Mouse (Mus musculus) midbrain, embryonic 16.5 days (tissue): ENCODE data around the gene Fignl1. TPM values are rescaled to one million over a fixed set of nuclear protein-coding genes. Genes with fewer than 3 reads are reported as not detected.

Source experiments
- ATAC-seq: fragments of 200-750 bp; cut with Nextera tagmentation; 2 replicates; pipeline ENCODE4 v1.8.0; 2017; ENCODE audit warnings: moderate TSS enrichment
- H3K27ac ChIP-seq: fragments of 300-500 bp; sonication (generic); 2 replicates; pipeline ENCODE4 v1.5.1; 2014; ENCODE audit warnings: mild to moderate bottlenecking, low read length, mixed read lengths
- H3K27me3 ChIP-seq: fragments of 300-500 bp; sonication (generic); 2 replicates; pipeline ENCODE4 v1.6.1; 2014; ENCODE audit warnings: low read depth, low read length, mixed read lengths; ENCODE audit not compliant: control insufficient read depth, insufficient read depth
- H3K36me3 ChIP-seq: fragments of 300-500 bp; sonication (generic); 2 replicates; pipeline ENCODE4 v1.6.1; 2014; ENCODE audit warnings: mild to moderate bottlenecking, low read length, moderate library complexity, mixed read lengths; ENCODE audit not compliant: control insufficient read depth, insufficient read depth
- H3K4me1 ChIP-seq: fragments of 300-500 bp; sonication (generic); 2 replicates; pipeline ENCODE4 v1.6.1; 2014; ENCODE audit warnings: mild to moderate bottlenecking, low read length, mixed read lengths; ENCODE audit not compliant: control insufficient read depth, insufficient read depth
- H3K4me2 ChIP-seq: fragments of 300-500 bp; sonication (generic); 2 replicates; pipeline ENCODE4 v1.6.1; 2014; ENCODE audit warnings: mild to moderate bottlenecking, low read length, mixed read lengths
- H3K4me3 ChIP-seq: fragments of 300-500 bp; sonication (generic); 2 replicates; pipeline ENCODE4 v1.5.1; 2014; ENCODE audit warnings: low read depth, mild to moderate bottlenecking, low read length, moderate library complexity, mixed read lengths
- H3K9ac ChIP-seq: fragments of 300-500 bp; sonication (generic); 2 replicates; pipeline ENCODE4 v1.6.1; 2014; ENCODE audit warnings: low read depth, low read length, mixed read lengths
- H3K9me3 ChIP-seq: fragments of 300-500 bp; sonication (generic); replicated peaks from 2 replicates; pipeline ENCODE4 v1.6.1; 2014; ENCODE audit warnings: mild to moderate bottlenecking, low read length, mixed read lengths; ENCODE audit not compliant: control insufficient read depth, poor library complexity, severe bottlenecking
- WGBS: fragments of 180-500 bp; shearing (Covaris S2); extraction: QIAGEN DNeasy Blood & Tissue Kit; methylation state at CpG from one replicate; pipeline ENCODE4 v1.1.7; 2014; 5-methylcytosine and 5-hydroxymethylcytosine counted together
- polyA plus RNA-seq: library from polyadenylated mRNA; unstranded; fragments of >200 nt; fragmentation: Nextera tagmentation; extraction: Ambion mirVana; gene quantifications from 2 replicates; pipeline ENCODE4 v1.2.1, GENCODE M21; 2015

Fignl1 gene
- polyA plus RNA-seq, 1 experiment from 2014 or later, result 7.1 TPM

DNA sequence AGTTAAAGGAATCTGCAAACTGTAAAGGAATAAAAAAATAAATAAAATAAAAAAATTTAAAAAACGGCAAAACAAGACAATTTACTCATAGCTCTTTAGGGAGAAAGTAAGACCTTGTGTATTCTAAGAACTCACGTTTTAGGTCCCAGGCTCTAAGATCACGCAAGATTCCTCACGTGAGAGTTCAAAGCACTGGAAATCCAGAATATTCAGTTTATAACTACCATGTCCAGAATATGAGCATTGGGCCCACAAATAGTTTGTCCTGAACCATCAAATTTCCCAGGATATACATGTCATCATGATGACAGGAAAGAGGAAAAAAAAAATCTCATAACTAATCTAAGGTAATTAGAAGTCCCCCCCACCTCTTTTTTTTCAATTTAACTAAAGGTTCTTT is 27.0 kb upstream of the Fignl1 start:
- Histone ChIP-seq H3K9me3 (no peaks in the 10 kb centered on the region), H3K4me2 (no peak overlapping the region), H3K27me3 (no peaks in the 10 kb centered on the region; the same call in 1 of the 2 replicates), H3K27ac (no peak overlapping the region), H3K4me1 (peaks cover 5% of the 10 kb centered on the region; the same call in 1 of the 2 replicates), H3K4me3 (no peak overlapping the region), H3K9ac (no peak overlapping the region), H3K36me3 (no peaks in the 10 kb centered on the region)
- WGBS, result 78% methylated on average over 4 of the region's 4 CpGs
- no peak for ATAC-seq

DNA sequence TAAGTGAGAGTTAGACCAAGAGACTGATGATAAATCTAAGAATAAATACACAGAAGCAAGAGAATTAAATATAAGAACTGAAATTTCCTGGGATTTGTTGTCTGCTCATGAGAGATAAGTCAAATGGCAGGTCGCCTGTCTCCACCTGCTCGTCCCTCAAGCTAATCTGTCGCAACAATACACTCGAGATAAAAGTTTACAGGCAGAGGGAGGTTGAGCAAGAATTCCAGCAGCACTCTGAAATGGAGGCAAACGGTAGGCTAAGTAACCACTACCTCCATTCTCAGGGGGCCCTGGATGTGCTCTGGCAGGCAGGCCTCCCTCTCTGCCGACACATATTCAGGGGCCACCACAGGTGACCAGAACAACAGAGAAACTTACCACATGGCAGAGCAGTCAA is 26.6 kb upstream of the Fignl1 start:
- Histone ChIP-seq H3K4me1 (peaks cover 5% of the 10 kb centered on the region; the same call in 1 of the 2 replicates), H3K9ac (no peak overlapping the region), H3K27me3 (no peaks in the 10 kb centered on the region; the same call in 1 of the 2 replicates), H3K4me3 (no peak overlapping the region), H3K9me3 (no peaks in the 10 kb centered on the region), H3K36me3 (no peaks in the 10 kb centered on the region), H3K27ac (no peak overlapping the region), H3K4me2 (no peak overlapping the region)
- no peak for ATAC-seq
- 41% methylated on average over 6 of the region's 6 CpGs for WGBS

DNA sequence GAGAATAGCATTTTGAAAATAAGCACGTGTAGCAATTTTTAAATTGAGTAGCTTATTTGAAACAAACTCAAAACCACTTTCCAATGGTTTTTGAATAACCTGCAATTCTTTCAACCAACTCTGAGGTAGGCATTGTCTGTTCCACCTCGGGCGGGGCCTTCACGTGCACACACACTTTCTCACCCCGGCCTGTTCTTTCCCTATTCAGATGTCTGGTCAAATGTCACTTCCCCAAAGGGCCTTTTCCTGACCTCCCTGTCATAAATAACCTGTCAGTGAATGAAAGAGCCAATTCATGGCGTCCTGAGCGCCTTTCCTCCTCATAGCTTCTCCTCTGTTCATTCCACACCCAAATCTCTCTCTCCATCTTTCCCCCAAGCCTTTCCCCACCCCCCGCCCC is 24.3 kb upstream of the Fignl1 start:
- WGBS, result 58% methylated on average over 8 of the region's 8 CpGs
- no peak overlapping the region for H3K9ac ChIP-seq
- H3K27ac ChIP-seq, result no peak overlapping the region
- no peaks in the 10 kb centered on the region; the same call in 1 of the 2 replicates for H3K27me3 ChIP-seq
- H3K4me2 ChIP-seq, result no peak overlapping the region
- H3K4me3 ChIP-seq, result no peak overlapping the region
- no peaks in the 10 kb centered on the region for H3K36me3 ChIP-seq
- no peak for ATAC-seq
- no peaks in the 10 kb centered on the region for H3K9me3 ChIP-seq
- peaks cover 5% of the 10 kb centered on the region; the same call in 1 of the 2 replicates for H3K4me1 ChIP-seq

DNA sequence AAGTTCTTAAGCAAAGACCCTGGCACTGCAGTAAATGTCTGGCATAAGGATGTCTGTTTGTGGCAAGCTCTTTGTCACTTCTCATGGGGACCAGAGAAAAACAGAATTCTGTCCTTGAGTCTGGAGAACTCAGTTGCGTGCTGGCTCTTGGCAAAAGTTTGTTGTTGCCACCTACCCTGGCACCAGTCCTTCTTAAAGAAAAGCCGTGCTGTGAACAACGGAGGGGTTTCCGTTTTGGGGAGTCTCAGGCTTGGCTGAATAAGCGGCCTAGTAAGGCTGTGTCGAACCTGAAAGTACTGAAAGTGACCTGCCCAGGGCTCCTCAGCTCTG is 24.0 kb upstream of the Fignl1 start:
- ATAC-seq, result no peak
- H3K27ac ChIP-seq, result no peak overlapping the region
- 50% methylated on average over 6 of the region's 6 CpGs for WGBS

DNA sequence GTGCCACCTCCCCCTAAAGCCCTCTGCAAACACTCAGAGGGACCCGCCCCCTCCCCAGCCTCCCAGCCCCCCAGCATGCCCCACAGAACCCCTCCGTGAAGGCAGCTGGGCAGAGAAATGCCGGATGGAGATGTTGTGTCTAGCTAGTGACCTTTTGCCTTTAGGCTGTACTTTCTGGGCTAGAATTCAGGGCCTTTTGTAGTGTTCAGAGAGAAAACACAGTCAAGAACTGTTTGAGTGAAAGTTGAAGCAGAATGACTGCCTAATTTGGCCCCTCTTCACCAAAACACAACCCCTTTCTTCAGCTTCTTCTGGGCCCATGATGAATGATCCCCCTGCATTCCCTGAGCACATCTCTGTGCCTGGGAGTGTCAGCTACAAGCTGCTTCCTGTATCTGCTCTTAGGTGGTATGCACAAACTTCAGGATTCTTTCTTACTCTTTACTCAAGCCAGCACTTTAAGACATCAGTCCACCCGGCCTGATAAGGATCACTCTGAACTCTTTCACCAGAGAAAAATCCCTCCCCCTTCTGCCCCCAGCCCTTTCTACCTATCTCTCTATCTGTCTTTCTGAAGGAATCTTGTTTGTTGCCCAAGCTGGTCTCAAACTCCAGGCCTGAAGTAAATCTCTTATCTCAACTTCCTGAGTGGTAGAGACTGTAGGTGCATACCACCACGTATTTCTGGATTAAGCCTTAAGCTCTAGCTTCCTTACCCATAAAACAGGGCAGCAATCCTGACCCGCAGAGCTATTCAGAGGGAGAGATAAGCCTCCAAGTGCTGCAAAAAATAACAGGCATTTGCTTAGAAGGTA is 23.4 kb upstream of the Fignl1 start:
- Histone ChIP-seq H3K27ac (0 out of 2 replicates have a peak overlapping the region, but pooled peaks have one; percentile 14), H3K9me3 (no peaks in the 10 kb centered on the region), H3K27me3 (no peaks in the 10 kb centered on the region; the same call in 1 of the 2 replicates), H3K36me3 (no peaks in the 10 kb centered on the region), H3K4me2 (no peak overlapping the region), H3K4me3 (no peak overlapping the region), H3K4me1 (peaks cover 5% of the 10 kb centered on the region; the same call in 1 of the 2 replicates), H3K9ac (no peak overlapping the region)
- WGBS, result 10% methylated on average over 6 of the region's 6 CpGs
- no peak for ATAC-seq

More for the DNA sequence above, 24.0 kb upstream of the Fignl1 start:
- Histone ChIP-seq H3K9ac (no peak overlapping the region), H3K4me1 (peaks cover 5% of the 10 kb centered on the region; the same call in 1 of the 2 replicates), H3K9me3 (no peaks in the 10 kb centered on the region), H3K4me3 (no peak overlapping the region), H3K4me2 (no peak overlapping the region), H3K36me3 (no peaks in the 10 kb centered on the region), H3K27me3 (no peaks in the 10 kb centered on the region; the same call in 1 of the 2 replicates)

DNA sequence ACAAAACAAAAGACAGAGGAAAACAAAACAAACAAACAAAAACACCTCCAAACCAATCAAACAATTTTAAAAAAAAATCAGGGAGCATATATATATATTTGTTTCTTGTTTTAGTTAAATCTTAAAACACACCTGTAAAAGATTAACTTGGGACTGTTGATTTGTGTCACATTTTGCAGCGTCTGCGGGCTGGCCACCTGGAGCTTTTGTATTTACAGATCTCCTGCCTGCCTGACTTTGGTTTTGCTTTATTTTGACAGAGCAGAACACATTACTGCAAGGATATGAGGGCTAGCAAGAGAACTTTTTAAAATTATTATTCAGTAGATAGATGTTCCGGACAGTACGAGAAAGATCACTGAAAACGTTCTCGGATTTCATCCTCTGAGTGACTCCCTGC is 22.8 kb upstream of the Fignl1 start:
- H3K9ac ChIP-seq, result no peak overlapping the region
- WGBS, result 28% methylated on average over 6 of the region's 6 CpGs

DNA sequence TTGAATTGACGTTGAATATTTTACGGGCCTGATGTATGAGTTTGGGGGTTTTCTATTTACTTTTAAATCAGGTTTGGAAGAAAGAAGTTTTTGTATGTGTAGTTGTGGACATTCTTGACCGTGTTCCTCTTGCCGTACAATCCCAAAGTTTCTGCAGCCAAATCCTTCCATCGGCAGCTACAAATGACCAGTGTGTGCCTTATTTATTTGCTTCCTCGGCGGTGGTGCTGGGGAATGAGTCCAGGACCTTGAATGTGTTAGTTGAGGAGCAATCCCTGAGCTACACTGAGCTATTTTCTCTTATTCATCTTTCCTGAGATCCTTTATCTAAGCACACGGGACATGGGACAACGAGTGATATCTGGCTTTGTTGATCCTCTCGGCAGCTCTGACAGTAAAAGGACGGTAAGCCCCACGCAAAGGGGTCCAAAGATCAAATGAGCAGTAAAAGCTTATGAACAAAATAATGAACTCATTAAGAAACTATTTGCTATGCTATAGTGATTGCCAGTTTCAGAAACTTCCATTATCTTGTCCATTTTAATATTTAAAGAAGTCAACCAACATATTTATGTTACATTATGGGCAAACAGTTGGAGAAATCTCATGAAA is 22.2 kb upstream of the Fignl1 start:
- H3K4me1 ChIP-seq, result 0 out of 2 replicates have a peak, but pooled peaks cover 2% of the 10 kb centered on the region
- no peaks in the 10 kb centered on the region for H3K27me3 ChIP-seq
- no peaks in the 10 kb centered on the region for H3K36me3 ChIP-seq
- no peaks in the 10 kb centered on the region for H3K9me3 ChIP-seq
- ATAC-seq, result no peak
- no peak overlapping the region for H3K4me2 ChIP-seq
- no peak overlapping the region for H3K9ac ChIP-seq
- H3K27ac ChIP-seq, result no peak overlapping the region
- H3K4me3 ChIP-seq, result no peak overlapping the region
- WGBS, result 38% methylated on average over 12 of the region's 12 CpGs

More for the DNA sequence above, 22.8 kb upstream of the Fignl1 start:
- Histone ChIP-seq H3K4me2 (no peak overlapping the region), H3K27me3 (no peaks in the 10 kb centered on the region), H3K27ac (no peak overlapping the region), H3K4me1 (peaks cover 5% of the 10 kb centered on the region; the same call in 1 of the 2 replicates), H3K9me3 (no peaks in the 10 kb centered on the region), H3K36me3 (no peaks in the 10 kb centered on the region), H3K4me3 (no peak overlapping the region)
- ATAC-seq, result no peak

DNA sequence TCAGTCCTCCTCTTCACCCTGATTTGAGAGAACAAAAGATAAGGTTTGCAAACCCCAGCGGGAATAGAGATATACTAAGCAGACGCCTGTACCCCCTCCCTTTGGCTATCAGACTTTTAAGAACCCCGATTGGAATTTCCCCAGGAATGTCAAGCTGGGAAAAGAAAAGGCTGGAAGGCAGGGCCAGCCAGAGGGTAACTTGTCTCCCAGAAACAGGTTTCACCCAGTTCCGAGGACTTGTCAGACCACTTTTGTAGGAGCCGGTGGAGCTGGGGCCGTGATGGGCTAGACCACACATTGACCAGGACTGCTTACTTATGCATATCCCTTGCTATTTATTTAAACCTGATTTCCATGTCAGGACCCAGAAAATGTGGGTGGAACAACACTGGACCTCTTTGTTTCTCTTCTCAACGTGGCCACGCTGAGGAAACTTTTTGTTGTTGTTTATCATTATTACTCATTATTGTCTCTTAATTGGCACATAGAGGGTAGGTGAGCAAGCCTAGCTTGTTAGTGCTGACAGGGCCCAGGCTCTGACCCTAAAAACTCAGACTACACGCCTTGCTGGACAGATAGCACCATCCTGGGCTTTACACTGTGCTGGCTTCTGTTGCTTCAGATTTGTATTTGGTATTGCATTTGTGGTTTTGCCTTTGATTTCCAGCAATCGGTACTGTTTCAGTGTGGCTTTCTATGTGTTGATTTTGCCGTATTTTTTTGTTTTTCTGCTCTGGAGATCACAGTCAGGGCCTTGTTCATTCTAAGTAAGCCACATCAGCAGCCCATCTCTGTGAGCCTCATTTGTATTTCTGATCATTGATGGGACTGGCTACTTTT is 20.6 kb upstream of the Fignl1 start:
- Histone ChIP-seq H3K4me3 (no peak overlapping the region), H3K27ac (no peak overlapping the region), H3K4me1 (0 out of 2 replicates have a peak, but pooled peaks cover 2% of the 10 kb centered on the region), H3K9me3 (no peaks in the 10 kb centered on the region), H3K27me3 (no peaks in the 10 kb centered on the region), H3K9ac (no peak overlapping the region), H3K36me3 (no peaks in the 10 kb centered on the region), H3K4me2 (no peak overlapping the region)
- ATAC-seq, result no peak
- 20% methylated on average over 11 of the region's 11 CpGs for WGBS
